Mouse (Mus musculus): ENCODE data around the gene Bach2. TPM values are rescaled to one million over a fixed set of nuclear protein-coding genes. Genes with fewer than 3 reads are reported as not detected.
A peak's percentile ranks its signal among the peaks of the same experiment; 100 is the strongest.

The Bach2 gene
- polyA plus RNA-seq, 1 experiment from 2014 or later, result 31.5 TPM

DNA sequence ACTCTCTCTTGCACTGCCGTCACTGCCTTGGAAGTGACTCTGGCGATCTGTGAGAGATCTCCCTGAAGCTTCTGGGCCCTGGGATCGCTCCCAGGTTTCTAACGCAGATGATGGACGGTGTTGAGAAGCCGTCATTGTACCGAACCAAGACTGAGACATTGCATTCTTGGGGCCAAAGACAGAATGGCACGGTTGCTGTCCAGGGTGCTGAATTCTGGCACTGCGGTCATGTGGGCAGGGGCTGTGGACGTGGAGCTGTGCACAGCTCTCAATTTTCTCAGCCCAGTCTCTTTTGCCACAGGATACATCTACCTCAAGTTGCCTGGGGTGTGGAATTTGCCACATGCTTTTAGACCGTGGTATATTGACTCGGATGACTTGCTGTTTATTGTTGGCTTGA lies 362.5 kb downstream of the Bach2 start:
- 28% methylated on average over 12 of the region's 12 CpGs for WGBS
- DNase-seq (ENCODE audit: low spot score) (no peak), ATAC-seq (ENCODE audit: low FRiP score) (no peak)
- Histone ChIP-seq H3K4me3 (replicated peaks; ENCODE audit: low read length) (no peak overlapping the region), H3K4me2 (replicated peaks) (no peak overlapping the region), H3K36me3 (replicated peaks; ENCODE audit: control insufficient read depth, insufficient read depth) (no peaks in the 10 kb centered on the region), H3K27ac (no peak overlapping the region), H3K4me1 (replicated peaks; ENCODE audit: control insufficient read depth, insufficient read depth, low read length) (no peaks in the 10 kb centered on the region), H3K9me3 (ENCODE audit: control insufficient read depth, low read length) (no peaks in the 10 kb centered on the region), H3K9ac (no peak overlapping the region), H3K27me3 (ENCODE audit: control insufficient read depth, insufficient read depth, low read length) (no peaks in the 10 kb centered on the region)

DNA sequence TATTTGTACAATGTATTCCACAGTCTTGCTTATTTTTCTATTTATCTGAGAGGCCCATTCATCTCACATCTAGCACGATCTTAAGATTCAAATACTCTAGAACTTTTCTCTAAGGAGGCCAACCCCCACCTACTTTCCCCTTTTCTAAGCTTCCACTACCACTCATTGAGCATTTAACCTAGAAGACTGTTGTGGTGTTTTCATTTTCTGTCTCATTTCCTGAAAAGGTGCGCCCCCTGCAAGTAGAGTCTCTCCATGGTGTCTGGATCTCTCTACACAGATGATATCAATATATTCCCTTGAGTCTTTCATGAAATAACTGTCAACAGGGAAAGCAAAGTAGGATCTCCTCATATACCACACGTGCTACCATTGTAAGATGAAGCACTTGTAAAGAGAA lies 364.1 kb downstream of the Bach2 start, which contains the start of gene Gja10:
TSS of gene Gja10 (minus strand) at position 101 of the 400 bp plus-strand sequence.
- DNase-seq (ENCODE audit: low spot score) (no peak), ATAC-seq (ENCODE audit: low FRiP score) (no peak)
- H3K9ac ChIP-seq, result no peak within 1 kb of the TSS
- no peak within 1 kb of the TSS for H3K4me3 ChIP-seq (replicated peaks; ENCODE audit: low read length)
- no peak within 1 kb of the TSS for H3K27ac ChIP-seq
- no peaks in the 10 kb centered on the region for H3K36me3 ChIP-seq (replicated peaks; ENCODE audit: control insufficient read depth, insufficient read depth)
- H3K9me3 ChIP-seq (ENCODE audit: control insufficient read depth, low read length), result no peaks in the 10 kb centered on the region
- H3K4me2 ChIP-seq (replicated peaks), result no peak within 1 kb of the TSS
- WGBS, result 83% methylated on average over 3 of the region's 3 CpGs
- H3K27me3 ChIP-seq (ENCODE audit: control insufficient read depth, insufficient read depth, low read length), result no peaks in the 10 kb centered on the region
- no peaks in the 10 kb centered on the region for H3K4me1 ChIP-seq (replicated peaks; ENCODE audit: control insufficient read depth, insufficient read depth, low read length)

DNA sequence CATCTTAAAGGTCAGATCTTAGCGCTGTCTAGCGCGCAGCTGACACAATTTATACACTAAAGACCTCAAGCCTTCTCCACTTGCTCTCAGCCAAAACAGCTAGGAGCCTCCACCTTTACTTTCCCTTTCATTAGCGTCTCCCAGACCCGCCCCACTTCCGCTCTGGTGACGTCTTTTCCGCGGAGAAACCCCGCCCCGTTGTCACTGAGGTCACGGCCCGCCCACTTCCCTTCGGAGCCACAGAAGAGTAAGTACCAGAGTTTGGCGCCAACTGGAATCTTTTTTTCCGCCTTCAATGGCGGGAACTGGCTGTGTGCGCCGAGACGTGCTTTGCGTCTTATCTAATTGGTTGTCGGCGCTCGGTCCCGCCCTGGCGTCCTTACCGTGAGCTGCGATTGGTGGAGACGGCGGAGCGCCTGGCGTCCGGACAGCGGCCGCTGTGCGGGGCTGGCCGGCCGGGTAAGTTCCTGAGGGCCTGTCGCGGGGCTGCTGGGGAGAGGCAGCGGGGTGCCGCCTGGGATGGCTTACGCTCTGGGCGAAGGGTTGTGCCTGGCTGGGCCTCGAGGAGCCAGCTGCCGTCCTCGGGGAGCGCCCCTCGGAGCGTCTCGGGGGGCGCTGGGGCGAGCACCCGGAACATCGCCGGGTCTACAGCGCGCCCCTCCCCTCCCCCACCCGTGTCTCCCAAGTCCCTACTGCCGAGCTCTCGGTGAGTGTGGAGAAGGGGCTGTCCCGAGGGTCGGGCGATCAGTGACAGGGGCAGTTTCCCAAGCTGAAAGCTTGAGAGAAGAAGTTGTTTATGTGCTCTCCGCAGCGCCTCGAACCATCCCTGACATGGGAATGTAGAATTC lies 376.7 kb downstream of the Bach2 start, which contains the start of gene Casp8ap2:
TSS of gene Casp8ap2 (plus strand) at position 418 of the 848 bp plus-strand sequence.
- WGBS, result under 1% methylated on average over 67 of the region's 67 CpGs
- Histone ChIP-seq H3K27me3 (ENCODE audit: control insufficient read depth, insufficient read depth, low read length) (no peaks in the 10 kb centered on the region), H3K4me2 (replicated peaks) (peak within 1 kb of the TSS; percentile 75), H3K9ac (peak within 1 kb of the TSS; percentile 68), H3K9me3 (ENCODE audit: control insufficient read depth, low read length) (no peaks in the 10 kb centered on the region), H3K27ac (peak within 1 kb of the TSS; percentile 85), H3K36me3 (replicated peaks; ENCODE audit: control insufficient read depth, insufficient read depth) (0 out of 2 replicates have a peak, but pooled peaks cover 4% of the 10 kb centered on the region), H3K4me3 (replicated peaks; ENCODE audit: low read length) (peak within 1 kb of the TSS; percentile 75), H3K4me1 (replicated peaks; ENCODE audit: control insufficient read depth, insufficient read depth, low read length) (peaks cover 8% of the 10 kb centered on the region)
- peak; percentile 99 for DNase-seq (ENCODE audit: low spot score)
- peak; percentile 99 for ATAC-seq (ENCODE audit: low FRiP score)

DNA sequence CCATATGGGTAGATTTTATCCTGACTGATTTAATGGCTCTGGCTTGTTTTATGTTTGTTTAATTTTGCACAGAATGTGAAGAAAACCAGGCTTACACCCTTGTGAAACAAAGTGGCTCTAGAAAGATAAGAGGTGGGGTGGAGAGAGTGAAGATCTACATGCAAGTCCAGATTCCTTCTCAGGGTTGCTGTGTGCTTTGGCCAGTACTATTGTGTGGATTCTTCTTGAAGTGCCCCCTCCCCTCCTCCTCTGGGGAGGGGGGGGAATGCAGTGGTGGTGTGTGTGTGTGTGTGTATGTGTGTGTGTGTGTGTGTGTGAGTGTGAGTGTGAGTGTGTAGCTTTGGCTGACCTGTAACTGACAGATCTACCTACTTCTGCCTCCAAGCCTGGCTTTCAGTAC lies 383.0 kb downstream of the Bach2 start:
- Histone ChIP-seq H3K9me3 (ENCODE audit: control insufficient read depth, low read length) (no peaks in the 10 kb centered on the region), H3K36me3 (replicated peaks; ENCODE audit: control insufficient read depth, insufficient read depth) (peaks cover 10% of the 10 kb centered on the region; the same call in 1 of the 2 replicates), H3K4me3 (replicated peaks; ENCODE audit: low read length) (no peak overlapping the region), H3K27me3 (ENCODE audit: control insufficient read depth, insufficient read depth, low read length) (no peaks in the 10 kb centered on the region), H3K4me1 (replicated peaks; ENCODE audit: control insufficient read depth, insufficient read depth, low read length) (no peaks in the 10 kb centered on the region; the same call in 1 of the 2 replicates), H3K9ac (no peak overlapping the region), H3K4me2 (replicated peaks) (no peak overlapping the region), H3K27ac (no peak overlapping the region)
- DNase-seq (ENCODE audit: low spot score) (no peak), ATAC-seq (ENCODE audit: low FRiP score) (no peak)

All from hindbrain, embryonic 14.5 days (tissue).